Mouse (Mus musculus) layer of hippocampus, adult 8-10 months (tissue): Measurements from ENCODE around the gene Pdc. TPM values are rescaled to one million over a fixed set of nuclear protein-coding genes. Genes with fewer than 3 reads are reported as not detected.
A peak's percentile ranks its signal among the peaks of the same experiment; 100 is the strongest.
"Not testable (repeated sequence)": the region's sequence is repeated elsewhere in the genome, so short reads cannot be mapped to it uniquely, and the experiment has no call there.

Source experiments
- DNase-seq, 2 experiments: peaks; one replicate each; pipeline ENCODE4 v3.0.0; 2022; ENCODE audit warnings: low spot score in 2 of 2
- total RNA-seq, 4 experiments: library from RNA; stranded (reverse); gene quantifications; 2 replicates each; pipeline ENCODE4 v1.2.4; 2022

Pdc gene
- not detected for total RNA-seq

DNA sequence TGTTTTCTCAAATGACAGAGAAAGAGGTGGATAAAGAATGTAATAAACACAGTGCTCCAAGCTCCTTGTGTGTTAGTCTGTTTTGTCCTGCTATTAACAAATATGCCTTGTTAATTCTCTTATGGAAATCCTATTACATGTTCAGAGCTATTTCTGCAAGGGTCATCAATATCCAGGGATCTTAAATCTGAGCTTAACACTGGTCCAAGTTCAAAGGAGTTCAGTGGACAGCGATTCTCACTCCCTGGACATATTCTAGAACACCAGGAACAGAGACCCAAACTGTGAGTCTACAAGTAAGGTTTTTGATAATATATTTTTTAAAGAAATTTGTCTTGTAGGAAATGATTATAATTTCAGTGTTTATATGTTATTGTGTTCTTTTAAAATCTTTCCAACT, at the start of gene Pdc:
Gene Pdc (plus strand): TSS at position 213 of the 400 bp plus-strand sequence.
- DNase-seq, result no peak

DNA sequence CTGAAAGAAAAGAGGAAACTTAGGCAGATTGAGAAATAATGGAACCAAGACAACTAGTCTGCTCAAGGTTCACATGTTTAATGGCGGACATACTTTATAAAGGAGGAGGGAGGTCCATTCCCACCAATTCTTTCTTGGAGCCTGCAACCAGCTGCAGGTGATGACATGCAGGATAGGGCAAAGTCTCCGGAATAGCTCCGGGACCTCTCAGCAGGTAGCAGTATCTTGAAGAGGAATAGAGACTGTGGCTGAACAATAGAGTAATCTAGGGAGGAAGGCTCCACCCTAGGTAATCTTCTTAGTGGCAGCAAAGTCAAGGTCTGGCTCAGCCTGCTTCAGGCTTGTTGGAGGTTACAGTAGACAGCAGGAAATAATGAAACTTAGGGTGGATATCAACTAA, 25.2 kb upstream of the Pdc start:
- not testable (repeated sequence) for DNase-seq

DNA sequence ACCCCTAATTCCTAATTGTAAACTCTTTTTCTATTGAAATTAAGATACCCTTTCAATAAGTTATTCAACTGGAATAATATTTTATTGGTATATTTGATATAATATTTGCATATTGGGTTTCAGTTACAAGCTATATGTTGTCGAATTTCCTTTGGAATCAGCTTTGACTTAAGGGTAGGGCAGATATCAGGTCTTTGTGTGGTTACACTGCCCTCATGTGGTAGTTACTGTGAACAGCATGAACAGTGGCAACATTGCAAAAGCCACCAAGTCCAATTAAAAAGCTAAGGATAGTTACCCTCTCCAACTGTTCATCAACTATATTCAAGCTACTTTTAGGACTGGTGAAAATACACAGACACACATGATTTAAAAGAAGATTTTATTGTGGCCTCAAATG, 11.6 kb upstream of the Pdc start:
- DNase-seq, result peak in 1 of 2 experiments; percentile 17

DNA sequence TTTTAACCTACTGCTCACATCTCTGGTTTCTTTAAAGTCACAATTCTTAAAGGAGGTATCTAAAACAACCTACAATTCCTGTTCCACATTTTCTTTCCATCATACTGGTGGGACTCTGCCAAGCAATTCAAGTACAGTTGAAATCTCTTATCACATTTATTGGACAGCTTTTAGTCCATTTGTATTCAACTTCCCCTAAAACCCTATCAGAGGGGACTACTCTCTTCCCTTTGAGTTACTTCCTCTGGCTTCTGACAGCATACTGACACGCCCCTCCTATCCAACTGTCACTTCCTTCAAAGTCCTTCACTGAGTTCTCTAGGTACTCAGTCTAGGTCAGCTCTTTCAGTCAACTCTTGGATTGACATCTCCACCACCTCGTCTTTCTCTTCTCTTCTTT, 15.9 kb downstream of the Pdc start:
- DNase-seq, result no peak

DNA sequence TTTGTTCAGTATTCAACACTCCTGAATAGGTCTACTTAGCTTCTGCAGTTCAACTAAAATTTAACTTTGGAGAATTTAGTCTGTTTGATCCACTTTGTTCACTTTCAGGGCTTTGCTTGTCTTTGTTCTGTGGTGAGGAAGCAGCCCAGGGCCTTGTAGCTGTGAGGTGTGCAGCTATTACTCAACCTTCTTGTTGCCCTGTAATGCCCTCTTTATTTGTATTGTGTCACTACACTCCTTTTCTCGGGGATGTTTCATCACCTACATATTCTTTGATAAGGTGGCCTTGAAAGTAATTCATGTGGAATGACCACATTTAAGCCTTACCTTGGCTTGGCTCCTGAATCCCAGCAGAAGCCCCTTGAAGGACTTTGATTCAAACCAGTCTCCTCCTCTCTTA, 41.6 kb downstream of the Pdc start:
- no peak for DNase-seq

DNA sequence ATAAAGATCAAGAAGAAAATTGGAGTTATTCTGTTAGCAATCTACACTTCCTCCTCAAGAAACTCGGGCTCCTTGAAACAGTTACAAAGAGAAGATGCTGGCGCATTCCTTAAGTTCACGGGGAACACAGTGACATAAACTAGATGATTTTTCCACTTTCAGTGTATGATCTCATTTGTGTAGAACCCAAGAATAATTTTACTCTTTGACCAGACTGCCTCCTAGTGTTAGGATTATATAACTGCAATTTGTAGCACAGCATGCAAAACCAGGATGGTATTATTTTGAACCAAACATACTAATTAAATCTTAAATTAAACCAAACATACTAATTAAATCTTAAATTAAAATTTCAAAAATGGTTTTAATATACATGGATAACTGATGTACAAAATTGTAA, 53.7 kb downstream of the Pdc start:
- no peak for DNase-seq

DNA sequence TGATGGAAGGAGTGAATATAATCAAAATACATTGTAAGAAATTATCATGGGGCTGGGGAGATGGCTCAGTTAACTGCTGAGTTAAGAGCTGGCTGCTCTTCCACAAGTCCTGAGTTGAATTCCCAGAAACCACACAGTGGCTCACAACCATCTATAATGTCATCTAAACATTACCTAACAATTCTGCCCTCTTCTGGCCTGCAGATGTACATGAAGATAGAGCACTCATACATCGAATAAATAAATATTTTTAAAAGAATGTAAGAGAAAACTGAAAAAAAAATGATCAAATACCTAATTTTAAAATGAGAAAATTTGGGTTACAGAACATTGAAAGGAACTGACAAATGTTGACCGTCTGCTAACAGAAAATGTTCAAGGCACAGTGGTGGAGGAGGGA, 55.0 kb downstream of the Pdc start:
- DNase-seq, result no peak

Other genes with a start within 250 kb of the Pdc start
- gene Ptgs2, start 219.4 kb upstream of the Pdc start, total RNA-seq, result 10 to 100 TPM; 15.5 to 17.8 (median 16.7) TPM
- 100 to 1,000 TPM; 108 to 113 (median 110) TPM for gene Tpr, start 73.4 kb downstream of the Pdc start, total RNA-seq
- 10 to 100 TPM; 54.2 to 68.0 (median 57.3) TPM for gene Odr4, start 73.7 kb downstream of the Pdc start, total RNA-seq
- 1 to 10 TPM; 3.8 to 5.6 (median 4.3) TPM for gene Prg4, start 146.7 kb downstream of the Pdc start, total RNA-seq